Mouse (Mus musculus) cortical plate, adult 2 months (tissue): ENCODE measurements around the gene Sh2b2.

Source experiments
- CTCF ChIP-seq: fragments of 200-500 bp; IDR thresholded peaks from 2 replicates; pipeline ENCODE4 v1.5.1; 2011; ENCODE audit warnings: mild to moderate bottlenecking, control low read depth, low read length; ENCODE audit not compliant: insufficient read depth; ENCODE audit errors: extremely low read depth
- POLR2A ChIP-seq: fragments of 200-500 bp; IDR thresholded peaks from 2 replicates; pipeline ENCODE4 v1.6.1; 2011; ENCODE audit warnings: mild to moderate bottlenecking, low read length, control low read depth; ENCODE audit not compliant: insufficient read depth; ENCODE audit errors: extremely low read depth

GRCm38 (mm10) chr5:136244762-136245540, 1.4 kb downstream of the Sh2b2 start:
- no peak for TF ChIP-seq CTCF
- TF ChIP-seq POLR2A = 0 out of 2 replicates have a peak, but pooled peaks have one; percentile 16
